Mouse (Mus musculus): ENCODE results near the gene Yju2.

Gene Yju2

GRCm38 (mm10) chr17:55960791-55961190, 1.9 kb downstream of the Yju2 start:
- no peak for DNase-seq (ENCODE audit: low spot score)

DNA sequence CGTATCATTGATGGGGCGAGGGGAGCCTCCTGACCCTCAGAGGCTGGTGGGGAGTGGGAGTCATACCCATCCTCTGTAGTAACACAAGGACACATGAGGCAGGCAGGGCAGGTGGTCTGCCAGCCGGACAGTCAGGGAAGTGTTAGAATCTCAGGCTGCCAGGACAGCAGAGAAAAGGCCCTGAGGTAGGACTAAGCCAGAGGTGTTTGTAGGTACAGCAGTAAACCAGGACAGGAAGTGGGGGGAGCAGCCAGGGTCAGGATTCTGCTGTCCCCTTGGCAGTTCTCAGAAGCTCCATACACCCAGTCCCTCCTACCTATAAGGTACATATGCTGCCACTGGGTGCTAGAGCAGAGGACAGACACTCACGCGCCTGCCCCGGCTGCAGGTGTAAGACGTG, 2.7 kb downstream of the Yju2 start:
- no peak for DNase-seq (ENCODE audit: low spot score)

GRCm38 (mm10) chr17:55963171-55963570, 4.3 kb downstream of the Yju2 start:
- DNase-seq (ENCODE audit: low spot score) = peak; percentile 1

DNA sequence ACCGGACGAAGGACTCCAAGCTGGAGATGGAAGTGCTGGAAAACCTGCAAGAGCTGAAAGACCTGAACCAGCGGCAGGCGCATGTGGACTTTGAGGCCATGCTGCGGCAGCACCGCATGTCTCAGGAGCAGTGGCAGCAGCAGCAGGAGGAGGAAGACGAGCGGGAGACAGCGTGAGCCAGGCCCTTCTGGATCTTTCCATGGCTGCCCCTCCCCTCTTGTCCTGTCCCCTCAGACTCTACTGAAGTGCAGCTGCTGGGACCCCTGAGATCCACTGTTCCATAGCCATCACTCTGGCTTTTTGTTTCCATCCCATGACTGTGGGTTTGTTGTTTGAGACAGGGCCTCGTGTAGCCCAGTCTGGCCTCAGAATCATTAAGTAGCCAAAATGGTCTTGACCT, 5.6 kb downstream of the Yju2 start:
- no peak for DNase-seq (ENCODE audit: low spot score)

GRCm38 (mm10) chr17:55964996-55965395, 6.1 kb downstream of the Yju2 start:
- no peak for DNase-seq (ENCODE audit: low spot score)

GRCm38 (mm10) chr17:55967186-55967585, 8.3 kb downstream of the Yju2 start:
- DNase-seq (ENCODE audit: low spot score) = no peak

DNA sequence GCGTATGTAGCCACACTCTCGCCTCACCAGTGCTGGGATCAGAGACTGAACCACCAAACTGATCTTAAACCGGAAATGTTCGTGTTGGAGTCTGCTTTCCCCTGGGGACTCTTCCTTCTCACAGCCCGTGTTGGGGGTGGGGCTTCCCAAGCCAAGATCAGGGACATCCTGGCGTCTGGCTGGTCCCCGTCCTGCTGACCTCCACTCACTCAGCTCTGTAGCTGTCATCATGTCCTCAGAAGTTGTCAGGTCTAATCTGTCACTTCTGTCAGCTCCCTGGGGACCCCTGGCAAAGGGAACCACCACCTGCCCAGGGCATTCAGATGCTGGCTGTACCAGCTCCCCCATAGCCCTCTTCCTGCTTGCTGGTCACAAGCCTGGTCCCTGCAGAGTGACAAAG, 9.3 kb downstream of the Yju2 start:
- no peak for DNase-seq (ENCODE audit: low spot score)

GRCm38 (mm10) chr17:55969560-55969959, 10.7 kb downstream of the Yju2 start:
- DNase-seq (ENCODE audit: low spot score) = no peak

DNA sequence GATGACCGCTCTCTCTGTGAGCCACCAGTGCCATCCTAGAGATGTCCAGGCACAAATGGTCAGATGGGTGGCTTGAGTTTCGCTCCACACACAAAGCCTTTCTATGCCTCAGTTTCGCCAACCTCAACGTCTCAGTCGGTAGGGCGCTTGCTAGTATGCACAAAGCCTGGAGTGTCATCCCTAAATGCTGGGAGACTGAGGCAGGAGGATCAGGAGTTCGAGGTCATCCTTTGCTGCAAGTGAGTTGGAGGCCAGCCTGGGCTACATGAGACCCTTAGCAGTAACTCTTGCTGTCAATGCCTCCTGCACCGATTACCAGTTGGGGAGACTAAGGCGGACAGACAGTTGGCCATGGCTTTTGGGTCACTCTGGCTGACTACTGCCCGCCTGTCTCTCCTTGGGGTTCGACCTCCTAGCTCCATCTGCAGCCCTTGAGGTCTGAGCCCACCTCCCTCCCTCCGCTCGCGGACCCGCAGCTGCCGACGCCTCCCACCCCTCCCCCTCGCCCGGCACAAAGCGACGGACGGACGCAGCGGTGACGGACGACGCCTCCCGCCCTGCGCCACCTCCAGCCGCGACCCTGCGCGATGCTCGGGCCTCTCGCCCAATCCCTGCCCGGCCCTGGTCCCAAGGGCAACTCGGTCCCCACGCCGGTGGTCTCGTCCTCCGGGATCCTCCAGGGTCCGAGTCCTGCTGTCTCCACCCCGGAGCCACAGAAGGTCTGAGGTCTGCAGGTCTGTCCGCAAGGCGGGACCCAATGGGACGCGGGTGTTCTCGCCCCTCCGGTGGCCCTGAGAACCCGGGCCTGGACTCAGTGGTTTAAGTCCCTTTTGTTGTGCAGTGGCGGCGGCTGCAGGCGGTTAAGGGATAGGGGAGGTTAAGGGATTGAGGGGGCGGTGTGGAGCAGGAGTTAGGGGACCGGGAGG, 11.3 kb downstream of the Yju2 start, which contains the start of gene Shd:
Gene Shd (plus strand): TSS at position 502 of the 926 bp plus-strand sequence.
- no peak for DNase-seq (ENCODE audit: low spot score)

DNA sequence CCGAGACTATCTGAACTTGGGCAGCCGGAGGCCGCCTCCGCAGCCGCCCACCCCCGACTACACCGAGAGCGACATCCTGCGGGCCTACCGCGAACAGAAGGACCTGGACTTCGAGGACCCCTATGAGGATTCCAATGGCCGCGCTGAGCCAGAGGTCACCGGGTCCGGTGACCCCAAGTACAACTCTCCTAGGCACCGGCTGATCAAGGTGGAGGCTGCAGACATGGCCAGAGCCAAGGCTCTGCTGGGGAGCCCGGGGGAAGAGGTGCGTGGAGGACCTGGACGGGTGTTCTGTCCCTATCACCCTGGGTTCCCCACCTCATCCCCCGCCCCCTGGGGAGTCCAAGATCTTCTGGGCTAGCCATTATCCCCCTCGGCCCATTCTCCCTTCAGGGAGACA, 12.6 kb downstream of the Yju2 start:
- no peak for DNase-seq (ENCODE audit: low spot score)

- DNase-seq (ENCODE audit: low spot score) = peak; percentile 35
Observed at GRCm38 (mm10) chr17:55976255-55976862, 17.5 kb downstream of the Yju2 start.

GRCm38 (mm10) chr17:55977301-55977700, 18.4 kb downstream of the Yju2 start:
- DNase-seq (ENCODE audit: low spot score) = no peak

- no peak for DNase-seq (ENCODE audit: low spot score)
Observed at GRCm38 (mm10) chr17:55986030-55986961, 27.4 kb downstream of the Yju2 start, which contains the start of gene Fsd1. TSS of gene Fsd1 (plus strand) at chr17:55986509.

- DNase-seq (ENCODE audit: low spot score) = no peak
Observed at GRCm38 (mm10) chr17:55990278-55990898, 31.5 kb downstream of the Yju2 start.

GRCm38 (mm10) chr17:55996007-55996406, 37.1 kb downstream of the Yju2 start:
- DNase-seq (ENCODE audit: low spot score) = no peak

DNA sequence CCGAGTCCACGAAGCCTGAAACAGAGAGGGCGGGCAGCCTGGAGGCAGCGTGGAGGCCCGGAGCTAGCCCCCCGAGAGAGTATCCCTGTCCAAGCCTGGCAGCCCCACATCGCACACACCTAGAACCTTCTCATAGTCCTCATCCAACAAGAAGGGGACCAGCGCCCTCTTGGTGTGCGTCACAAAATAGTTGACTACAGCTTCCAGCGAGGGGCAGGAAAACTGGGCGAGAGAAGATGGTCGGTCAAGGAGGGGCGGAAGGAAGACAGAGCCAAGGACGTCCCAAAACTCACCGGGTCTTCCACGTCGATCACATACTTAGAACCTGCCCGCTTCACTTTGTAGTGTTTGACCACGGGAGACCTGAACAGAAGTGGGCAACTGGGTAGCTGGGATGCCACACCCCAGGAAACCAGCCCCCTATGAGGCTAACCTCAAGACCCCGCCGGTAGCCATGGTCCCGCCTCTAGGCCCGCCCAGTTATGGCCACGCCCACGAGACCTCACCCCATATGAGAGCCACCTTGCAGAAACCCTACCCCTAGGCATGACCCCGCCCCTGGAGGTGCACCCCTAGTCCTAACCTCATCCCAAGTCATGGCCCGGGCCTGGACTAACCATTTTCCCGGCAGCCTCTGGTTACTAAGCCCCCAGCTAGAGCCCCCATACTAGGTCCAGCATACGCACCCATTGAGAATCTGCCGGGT, 41.0 kb downstream of the Yju2 start:
- no peak for DNase-seq (ENCODE audit: low spot score)

- no peak for DNase-seq (ENCODE audit: low spot score)
Observed at GRCm38 (mm10) chr17:56003000-56003399, 44.1 kb downstream of the Yju2 start.

DNA sequence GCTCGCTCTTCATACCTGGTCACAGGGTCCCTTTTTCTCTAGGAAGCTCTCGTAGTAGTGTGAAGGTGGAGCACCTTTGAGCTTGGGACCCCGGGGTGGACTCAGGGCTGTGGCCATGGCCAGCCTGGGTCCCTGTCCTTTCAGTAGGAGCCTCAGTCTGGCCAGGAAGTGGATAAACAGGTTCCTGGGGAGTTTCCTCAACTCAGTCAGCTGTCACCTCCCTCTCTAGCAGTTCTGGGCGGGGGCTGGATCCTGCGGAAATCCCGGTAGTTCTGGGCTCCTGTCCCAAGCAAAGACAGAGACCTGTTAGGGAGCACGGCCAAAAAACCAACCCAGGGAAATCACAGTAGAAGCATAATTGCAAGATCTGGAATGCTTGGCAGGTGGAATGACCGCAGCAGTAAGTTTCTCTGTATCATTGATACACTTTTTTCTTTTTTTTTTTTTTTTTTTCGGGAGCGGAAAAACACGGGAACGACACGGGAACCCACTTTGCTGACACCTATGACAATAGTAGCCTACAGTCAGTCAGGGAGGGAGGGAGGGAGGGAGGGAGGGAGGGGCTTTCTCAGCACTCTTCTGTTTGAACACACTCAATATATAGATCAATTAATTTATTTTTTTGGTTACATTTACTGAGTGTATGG, 46.6 kb downstream of the Yju2 start, which contains the start of the genes Stap2 and Mpnd:
Gene Stap2 (minus strand): TSS at position 170 of the 647 bp plus-strand sequence.
Gene Mpnd (plus strand): TSS at position 297 of the 647 bp plus-strand sequence.
- DNase-seq (ENCODE audit: low spot score) = no peak

GRCm38 (mm10) chr17:56006956-56007355, 48.1 kb downstream of the Yju2 start:
- DNase-seq (ENCODE audit: low spot score) = no peak
